Mouse (Mus musculus): ENCODE data around the gene Ankrd12. TPM values are rescaled to one million over a fixed set of nuclear protein-coding genes. Genes with fewer than 3 reads are reported as not detected.

Ankrd12 gene
- polyA plus RNA-seq, 1 experiment from 2014 or later: 30.3 TPM

DNA sequence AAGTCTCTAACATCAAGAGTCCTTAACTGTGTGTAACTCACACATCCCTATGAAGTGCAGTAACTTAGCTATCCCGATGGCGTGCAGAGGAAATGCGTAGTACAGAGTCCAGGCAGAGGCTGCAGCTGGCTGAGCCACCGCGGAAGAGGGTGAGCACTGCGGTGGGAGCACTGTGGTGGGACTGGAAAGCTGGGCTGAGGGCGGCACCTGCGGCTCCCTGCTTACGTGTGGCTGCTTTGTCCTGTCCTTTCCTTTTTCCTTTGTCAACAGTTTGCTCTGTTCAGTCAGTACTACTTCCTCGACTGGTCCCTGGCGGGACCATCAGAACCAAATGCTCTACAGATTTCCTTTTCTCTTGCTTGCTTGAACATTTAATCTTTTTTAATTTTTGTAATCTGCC lies 109.1 kb downstream of the Ankrd12 start:
- Histone ChIP-seq H3K27me3 (ENCODE audit: control insufficient read depth, insufficient read depth, low read length) (no peaks in the 10 kb centered on the region), H3K4me3 (replicated peaks; ENCODE audit: low read length) (no peak overlapping the region), H3K36me3 (ENCODE audit: control insufficient read depth, insufficient read depth, low read length) (no peaks in the 10 kb centered on the region), H3K9me3 (replicated peaks; ENCODE audit: control insufficient read depth, low read length) (no peaks in the 10 kb centered on the region), H3K4me1 (ENCODE audit: control insufficient read depth, insufficient read depth, low read length) (no peaks in the 10 kb centered on the region), H3K9ac (ENCODE audit: low read length) (no peak overlapping the region), H3K4me2 (ENCODE audit: low read depth, low read length) (no peak overlapping the region), H3K27ac (ENCODE audit: low read length) (no peak overlapping the region)
- WGBS: 66% methylated on average over 11 of the region's 11 CpGs
- no peak for ATAC-seq (ENCODE audit: insufficient read depth, low FRiP score)

DNA sequence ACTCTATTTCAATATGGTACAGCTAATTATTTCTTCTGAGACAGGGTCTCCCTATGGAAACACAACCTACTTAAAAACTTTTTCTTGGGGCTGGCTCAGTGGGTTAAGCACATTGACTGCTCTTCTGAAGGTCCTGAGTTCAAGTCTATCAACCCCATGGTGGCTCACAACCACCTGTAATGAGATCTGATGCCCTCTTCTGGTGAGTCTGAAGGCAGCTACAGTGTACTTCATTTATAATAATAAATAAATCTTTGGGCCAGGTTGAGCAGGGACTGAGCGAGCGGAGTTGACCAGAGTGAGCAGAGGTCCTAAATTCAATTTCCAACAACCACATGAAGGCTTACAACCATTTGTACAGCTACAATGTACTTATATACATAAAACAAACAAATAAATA lies 114.6 kb downstream of the Ankrd12 start:
- no peaks in the 10 kb centered on the region for H3K36me3 ChIP-seq (ENCODE audit: control insufficient read depth, insufficient read depth, low read length)
- H3K9ac ChIP-seq (ENCODE audit: low read length): no peak overlapping the region
- H3K4me1 ChIP-seq (ENCODE audit: control insufficient read depth, insufficient read depth, low read length): no peaks in the 10 kb centered on the region
- 93% methylated on average over 2 of the region's 2 CpGs for WGBS
- no peak overlapping the region for H3K4me3 ChIP-seq (replicated peaks; ENCODE audit: low read length)
- H3K27ac ChIP-seq (ENCODE audit: low read length): no peak overlapping the region
- ATAC-seq (ENCODE audit: insufficient read depth, low FRiP score): no peak
- H3K9me3 ChIP-seq (replicated peaks; ENCODE audit: control insufficient read depth, low read length): no peaks in the 10 kb centered on the region
- no peaks in the 10 kb centered on the region for H3K27me3 ChIP-seq (ENCODE audit: control insufficient read depth, insufficient read depth, low read length)
- no peak overlapping the region for H3K4me2 ChIP-seq (ENCODE audit: low read depth, low read length)

DNA sequence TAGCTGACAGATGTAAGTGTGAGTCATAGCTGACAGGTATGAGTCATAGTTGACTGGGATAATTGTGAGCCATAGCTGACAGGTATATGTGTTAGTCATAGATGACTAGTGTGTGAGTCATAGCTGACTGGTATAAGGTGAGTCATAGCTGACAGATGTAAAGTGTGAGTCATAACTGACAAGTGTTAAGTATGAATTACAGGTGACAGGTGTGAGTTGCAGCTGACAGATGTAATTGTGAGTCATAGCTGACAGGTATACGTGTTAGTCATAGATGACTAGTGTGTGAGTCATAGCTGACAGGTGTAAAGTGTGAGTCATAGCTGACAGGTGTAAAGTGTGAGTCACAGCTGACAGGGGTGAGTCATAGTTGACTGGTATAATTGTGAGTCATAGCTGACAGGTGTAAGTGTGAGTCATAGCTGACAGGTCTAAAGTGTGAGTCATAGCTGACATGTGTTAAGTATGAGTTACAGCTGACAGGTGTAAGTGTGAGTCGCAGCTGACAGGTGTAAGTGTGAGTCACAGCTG lies 115.2 kb downstream of the Ankrd12 start:
- Histone ChIP-seq H3K4me1 (ENCODE audit: control insufficient read depth, insufficient read depth, low read length) (no peaks in the 10 kb centered on the region), H3K27me3 (ENCODE audit: control insufficient read depth, insufficient read depth, low read length) (no peaks in the 10 kb centered on the region), H3K27ac (ENCODE audit: low read length) (no peak overlapping the region), H3K4me3 (replicated peaks; ENCODE audit: low read length) (no peak overlapping the region), H3K4me2 (ENCODE audit: low read depth, low read length) (no peak overlapping the region), H3K9ac (ENCODE audit: low read length) (no peak overlapping the region), H3K36me3 (ENCODE audit: control insufficient read depth, insufficient read depth, low read length) (no peaks in the 10 kb centered on the region), H3K9me3 (replicated peaks; ENCODE audit: control insufficient read depth, low read length) (no peaks in the 10 kb centered on the region)
- 73% methylated on average over 2 of the region's 2 CpGs for WGBS
- ATAC-seq (ENCODE audit: insufficient read depth, low FRiP score): peak; percentile 48; the same call in 1 of the 2 replicates

DNA sequence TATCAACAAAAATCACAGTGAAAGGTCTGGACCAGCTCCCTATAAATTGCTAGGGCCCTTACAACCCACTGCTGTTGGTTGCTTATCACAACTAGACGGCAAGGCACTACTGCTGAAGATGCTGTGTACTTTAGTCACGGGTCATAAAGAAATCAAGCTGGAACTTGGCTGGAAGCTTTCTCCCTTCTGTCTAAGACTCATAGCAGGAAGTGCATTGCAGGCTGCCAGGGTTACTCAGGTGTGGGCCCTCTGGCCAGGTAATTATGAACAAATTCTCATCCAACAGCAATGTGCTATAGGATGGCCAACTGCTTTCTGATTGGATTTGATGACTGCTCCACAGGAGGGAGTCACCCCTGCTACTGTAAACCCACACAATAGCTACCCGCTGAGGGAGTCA lies 117.9 kb downstream of the Ankrd12 start:
- Histone ChIP-seq H3K9me3 (replicated peaks; ENCODE audit: control insufficient read depth, low read length) (no peaks in the 10 kb centered on the region), H3K4me3 (replicated peaks; ENCODE audit: low read length) (no peak overlapping the region), H3K27ac (ENCODE audit: low read length) (no peak overlapping the region), H3K27me3 (ENCODE audit: control insufficient read depth, insufficient read depth, low read length) (no peaks in the 10 kb centered on the region), H3K36me3 (ENCODE audit: control insufficient read depth, insufficient read depth, low read length) (no peaks in the 10 kb centered on the region), H3K4me2 (ENCODE audit: low read depth, low read length) (no peak overlapping the region), H3K9ac (ENCODE audit: low read length) (no peak overlapping the region), H3K4me1 (ENCODE audit: control insufficient read depth, insufficient read depth, low read length) (no peaks in the 10 kb centered on the region)
- 57% methylated on average over 3 of the region's 3 CpGs for WGBS
- no peak for ATAC-seq (ENCODE audit: insufficient read depth, low FRiP score)

- no peaks in the 10 kb centered on the region for H3K4me1 ChIP-seq (ENCODE audit: control insufficient read depth, insufficient read depth, low read length)
- ATAC-seq (ENCODE audit: insufficient read depth, low FRiP score): no peak
- no peak overlapping the region for H3K27ac ChIP-seq (ENCODE audit: low read length)
- H3K9ac ChIP-seq (ENCODE audit: low read length): no peak overlapping the region
- no peaks in the 10 kb centered on the region for H3K36me3 ChIP-seq (ENCODE audit: control insufficient read depth, insufficient read depth, low read length)
- H3K9me3 ChIP-seq (replicated peaks; ENCODE audit: control insufficient read depth, low read length): no peaks in the 10 kb centered on the region
- H3K4me3 ChIP-seq (replicated peaks; ENCODE audit: low read length): no peak overlapping the region
- no peaks in the 10 kb centered on the region for H3K27me3 ChIP-seq (ENCODE audit: control insufficient read depth, insufficient read depth, low read length)
- WGBS: 81% methylated on average over 1 of the region's 1 CpGs
- H3K4me2 ChIP-seq (ENCODE audit: low read depth, low read length): no peak overlapping the region
These were observed 118.5 kb downstream of the Ankrd12 start for GRCm38 (mm10) chr17:65958366-65958765.

DNA sequence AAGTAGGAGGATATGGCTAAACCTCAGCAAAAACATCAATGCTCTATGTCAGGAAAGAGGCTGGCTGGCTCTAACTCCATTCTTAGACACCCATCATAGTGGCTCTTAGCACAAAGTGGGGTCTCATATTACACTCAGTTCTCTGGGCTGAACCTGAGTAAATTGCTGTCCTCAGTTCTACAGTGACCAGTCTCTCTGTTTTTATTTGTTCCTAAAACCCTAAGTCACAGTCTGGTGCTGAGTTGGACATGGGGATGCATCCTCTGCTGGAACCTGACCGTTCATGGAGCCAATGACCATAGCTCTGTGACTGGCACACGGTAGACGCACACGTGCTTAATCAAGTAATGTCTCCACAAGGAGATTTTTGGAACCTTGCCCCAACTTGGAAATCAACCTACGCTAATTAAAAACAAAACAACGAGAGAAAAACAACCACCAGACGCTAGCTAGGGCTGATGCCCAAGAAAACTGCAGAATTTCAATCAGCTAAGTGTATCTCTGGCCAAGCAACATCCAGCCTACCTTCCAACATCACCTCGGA lies 119.0 kb downstream of the Ankrd12 start:
- no peak overlapping the region for H3K4me2 ChIP-seq (ENCODE audit: low read depth, low read length)
- WGBS: 91% methylated on average over 8 of the region's 8 CpGs
- ATAC-seq (ENCODE audit: insufficient read depth, low FRiP score): no peak

DNA sequence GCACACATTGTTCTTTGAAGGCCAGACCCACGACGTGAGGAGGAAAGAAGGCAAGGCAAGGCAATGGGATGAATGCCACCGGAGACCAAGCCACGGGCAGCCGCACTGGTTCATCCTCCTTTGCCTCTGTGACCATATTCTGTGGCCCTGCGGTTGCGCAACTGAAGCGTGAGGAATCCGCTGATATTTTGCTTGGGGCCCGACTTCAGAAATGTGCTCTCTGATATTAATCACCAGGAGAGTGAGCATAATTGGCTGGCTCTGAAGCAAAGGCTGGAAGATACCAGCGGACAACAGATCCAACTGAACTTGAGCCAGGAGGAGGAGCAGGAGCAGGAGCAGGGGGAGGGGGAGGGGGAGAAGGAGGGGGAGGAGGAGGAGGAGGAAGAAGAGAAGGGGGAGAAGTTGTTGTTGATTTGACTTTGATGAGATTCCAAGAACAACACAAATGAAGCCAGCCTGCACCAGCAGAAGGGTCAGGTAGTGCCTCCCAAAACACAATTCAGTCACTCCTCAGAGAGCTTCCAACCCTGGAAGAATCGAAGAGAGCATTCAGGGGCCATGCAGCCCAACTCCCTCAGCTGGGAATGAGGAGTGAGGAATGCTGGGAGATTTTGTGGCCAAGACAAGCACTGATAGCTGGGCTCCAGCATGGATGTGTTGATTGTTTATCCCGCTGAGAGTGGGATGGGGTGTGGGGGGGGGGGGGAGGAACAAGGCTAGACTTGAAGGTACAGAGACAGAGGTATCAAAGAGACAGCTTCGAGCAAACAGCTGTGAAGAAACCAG lies 119.7 kb downstream of the Ankrd12 start:
- 64% methylated on average over 14 of the region's 14 CpGs for WGBS
- H3K27me3 ChIP-seq (ENCODE audit: control insufficient read depth, insufficient read depth, low read length): no peaks in the 10 kb centered on the region
- no peaks in the 10 kb centered on the region for H3K9me3 ChIP-seq (replicated peaks; ENCODE audit: control insufficient read depth, low read length)
- no peak overlapping the region for H3K27ac ChIP-seq (ENCODE audit: low read length)
- no peak overlapping the region for H3K4me3 ChIP-seq (replicated peaks; ENCODE audit: low read length)
- H3K4me1 ChIP-seq (ENCODE audit: control insufficient read depth, insufficient read depth, low read length): no peaks in the 10 kb centered on the region
- no peak for ATAC-seq (ENCODE audit: insufficient read depth, low FRiP score)
- no peak overlapping the region for H3K9ac ChIP-seq (ENCODE audit: low read length)
- H3K36me3 ChIP-seq (ENCODE audit: control insufficient read depth, insufficient read depth, low read length): no peaks in the 10 kb centered on the region
- H3K4me2 ChIP-seq (ENCODE audit: low read depth, low read length): no peak overlapping the region

More for the DNA sequence above, 119.0 kb downstream of the Ankrd12 start:
- H3K27ac ChIP-seq (ENCODE audit: low read length): no peak overlapping the region
- no peaks in the 10 kb centered on the region for H3K9me3 ChIP-seq (replicated peaks; ENCODE audit: control insufficient read depth, low read length)
- no peak overlapping the region for H3K9ac ChIP-seq (ENCODE audit: low read length)
- no peaks in the 10 kb centered on the region for H3K4me1 ChIP-seq (ENCODE audit: control insufficient read depth, insufficient read depth, low read length)
- H3K4me3 ChIP-seq (replicated peaks; ENCODE audit: low read length): no peak overlapping the region
- no peaks in the 10 kb centered on the region for H3K36me3 ChIP-seq (ENCODE audit: control insufficient read depth, insufficient read depth, low read length)
- no peaks in the 10 kb centered on the region for H3K27me3 ChIP-seq (ENCODE audit: control insufficient read depth, insufficient read depth, low read length)

DNA sequence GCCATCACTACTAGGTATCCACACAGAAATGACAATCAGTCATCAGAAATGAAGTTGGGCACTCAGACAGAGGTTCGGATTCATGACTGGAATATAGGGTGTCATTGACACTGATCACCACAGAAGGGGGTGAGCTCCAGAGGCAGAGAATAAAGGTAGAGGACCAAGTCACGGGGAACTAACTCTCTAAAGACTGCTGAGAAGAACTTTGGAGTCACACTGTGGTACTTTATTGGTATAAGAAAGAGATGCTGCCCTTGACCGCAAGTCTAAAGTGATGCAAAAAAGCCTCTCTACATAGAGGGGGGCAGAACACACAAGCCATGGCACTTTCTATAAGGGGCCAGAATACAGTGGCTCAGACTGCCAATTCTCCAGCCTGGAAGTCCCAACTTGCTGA lies 120.7 kb downstream of the Ankrd12 start:
- peaks cover 4% of the 10 kb centered on the region for H3K4me1 ChIP-seq (ENCODE audit: control insufficient read depth, insufficient read depth, low read length)
- H3K9me3 ChIP-seq (replicated peaks; ENCODE audit: control insufficient read depth, low read length): no peaks in the 10 kb centered on the region
- 80% methylated on average over 3 of the region's 3 CpGs for WGBS
- no peak overlapping the region for H3K4me3 ChIP-seq (replicated peaks; ENCODE audit: low read length)
- no peak for ATAC-seq (ENCODE audit: insufficient read depth, low FRiP score)
- no peak overlapping the region for H3K4me2 ChIP-seq (ENCODE audit: low read depth, low read length)
- no peak overlapping the region for H3K27ac ChIP-seq (ENCODE audit: low read length)
- H3K36me3 ChIP-seq (ENCODE audit: control insufficient read depth, insufficient read depth, low read length): no peaks in the 10 kb centered on the region
- no peaks in the 10 kb centered on the region for H3K27me3 ChIP-seq (ENCODE audit: control insufficient read depth, insufficient read depth, low read length)
- H3K9ac ChIP-seq (ENCODE audit: low read length): no peak overlapping the region

DNA sequence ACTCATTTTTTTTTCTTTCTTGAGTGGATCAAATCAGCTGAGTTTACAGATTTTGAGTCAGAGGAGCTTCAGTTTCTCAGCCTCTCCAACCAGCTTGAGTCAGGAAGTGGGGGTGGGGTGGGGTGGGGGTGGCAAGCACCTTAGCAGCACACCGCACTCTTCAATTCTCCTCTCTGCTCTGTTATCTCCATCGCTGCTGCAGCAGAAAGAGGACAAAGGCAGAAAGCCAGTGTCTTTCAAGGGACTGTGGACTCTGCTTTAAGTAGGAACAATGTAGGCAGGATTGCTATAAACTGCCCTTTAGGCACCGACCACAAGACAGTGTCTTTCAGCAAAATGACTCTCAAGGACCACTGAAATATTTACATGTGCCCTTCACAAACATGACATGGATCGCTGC lies 122.9 kb downstream of the Ankrd12 start:
- WGBS: 49% methylated on average over 4 of the region's 4 CpGs
- no peak for ATAC-seq (ENCODE audit: insufficient read depth, low FRiP score)

More for the DNA sequence above, 122.9 kb downstream of the Ankrd12 start:
- Histone ChIP-seq H3K27me3 (ENCODE audit: control insufficient read depth, insufficient read depth, low read length) (no peaks in the 10 kb centered on the region), H3K36me3 (ENCODE audit: control insufficient read depth, insufficient read depth, low read length) (no peaks in the 10 kb centered on the region), H3K4me3 (replicated peaks; ENCODE audit: low read length) (no peak overlapping the region), H3K27ac (ENCODE audit: low read length) (no peak overlapping the region), H3K4me1 (ENCODE audit: control insufficient read depth, insufficient read depth, low read length) (peaks cover 13% of the 10 kb centered on the region), H3K9ac (ENCODE audit: low read length) (no peak overlapping the region), H3K9me3 (replicated peaks; ENCODE audit: control insufficient read depth, low read length) (no peaks in the 10 kb centered on the region), H3K4me2 (ENCODE audit: low read depth, low read length) (no peak overlapping the region)
